In genomic region chr2:155645746-155646145, GRCm38 (mm10) we compare ENCODE assay signal across 29 mouse cellular contexts. TPM values are rescaled to one million over a fixed set of nuclear protein-coding genes. Genes with fewer than 3 reads are reported as not detected.
DNase-seq lines count a peak whose midpoint lies in the region; ATAC-seq and TF ChIP-seq lines count a peak whose summit lies in the region.
"Had no signal": no experiment of that assay in that cellular context is flagged by ENCODE, and none has a peak within 500 bp of the region (broad histone marks: within the 10 kb centered on the region; RNA-seq: fewer than 3 reads in every experiment).

No protein-coding gene starts in this region.

- H3K27ac ChIP-seq in cerebellum, adult 2 months (ENCODE audit: insufficient read depth, low read length): peak overlapping the region; percentile 72
- peak overlapping the region; percentile 14; the same call in 1 of the 2 replicates for H3K27ac ChIP-seq in layer of hippocampus, adult 2 months
- H3K27ac ChIP-seq in midbrain, embryonic 11.5 days (ENCODE audit: low read depth, low read length): no peak overlapping the region
- no peak overlapping the region for H3K27ac ChIP-seq in midbrain, embryonic 10.5 days (replicated peaks)
- H3K27ac ChIP-seq: embryonic facial prominence, embryonic 13.5 days; embryonic facial prominence, embryonic 15.5 days; forebrain, embryonic 10.5 days; forebrain, embryonic 12.5 days had no signal

- no peak overlapping the region for H3K9ac ChIP-seq in midbrain, embryonic 11.5 days (ENCODE audit: low read length)
- H3K9ac ChIP-seq: embryonic facial prominence, embryonic 13.5 days; embryonic facial prominence, embryonic 15.5 days; forebrain, embryonic 12.5 days had no signal

- peaks cover 14% of the 10 kb centered on the region for H3K36me3 ChIP-seq in midbrain, embryonic 11.5 days (ENCODE audit: control insufficient read depth, insufficient read depth, low read length)
- peaks cover 97% of the 10 kb centered on the region for H3K36me3 ChIP-seq in midbrain, embryonic 10.5 days

- no peak for ATAC-seq in midbrain, embryonic 11.5 days (ENCODE audit: low FRiP score)
- ATAC-seq: activated CD4-positive, CD25-positive, alpha-beta regulatory T cell, adult 4 months; CD4-positive, CD25-positive, alpha-beta regulatory T cell, adult 4 months; forebrain, embryonic 14.5 days; forebrain, embryonic 16.5 days; Patski had no signal

- peak; percentile 39 to 64 for DNase-seq in cerebellum, adult 2 months
- DNase-seq in cerebellum, adult 11-12 months: no peak
- peak; percentile 52 for DNase-seq in cerebellum, adult 9-10 months
- no peak for DNase-seq in cerebellum, postnatal 10 days
- no peak for DNase-seq in layer of hippocampus, adult 2 months (ENCODE audit: low spot score in 2 of 2)
- DNase-seq in layer of hippocampus, postnatal 14 days (ENCODE audit: low spot score in 2 of 2): no peak
- peak; percentile 54 for DNase-seq in midbrain, embryonic 11.5 days (ENCODE audit: low spot score, missing footprints)
- no peak for DNase-seq in midbrain, embryonic 10.5 days (ENCODE audit: low spot score)
- DNase-seq: adrenal gland, adult 8-10 months; adrenal gland, postnatal 14 days; adrenal gland, postnatal 36 days; B cell, adult 2 months; cerebellum, adult 11 months; cerebellum, adult 9-11 months; cerebellum, postnatal 36 days; embryo, embryonic 11 days had no signal

- no peak for TF ChIP-seq CTCF in cerebellum, adult 2 months (IDR thresholded peaks at IDR 0.05; ENCODE audit: borderline replicate concordance, insufficient read depth, low read depth, low read length)
- no peak for TF ChIP-seq CTCF in layer of hippocampus, adult 2 months (conservative IDR thresholded peaks at IDR 0.05)

- H3K4me1 ChIP-seq in cerebellum, adult 2 months (ENCODE audit: control insufficient read depth, insufficient read depth, low read length): peaks cover 32% of the 10 kb centered on the region
- no peaks in the 10 kb centered on the region for H3K4me1 ChIP-seq in midbrain, embryonic 11.5 days (ENCODE audit: control insufficient read depth, insufficient read depth, low read length)
- H3K4me1 ChIP-seq in midbrain, embryonic 10.5 days: no peaks in the 10 kb centered on the region
- H3K4me1 ChIP-seq: embryonic facial prominence, embryonic 13.5 days; embryonic facial prominence, embryonic 15.5 days; forebrain, embryonic 10.5 days had no signal

- H3K4me2 ChIP-seq in midbrain, embryonic 11.5 days: no peak overlapping the region
- H3K4me2 ChIP-seq: embryonic facial prominence, embryonic 13.5 days; embryonic facial prominence, embryonic 15.5 days; forebrain, embryonic 12.5 days had no signal

- WGBS in cerebellum, adult 2 months: 10% methylated on average over 7 of the region's 7 CpGs
- WGBS in midbrain, embryonic 11.5 days: 91% methylated on average over 7 of the region's 7 CpGs
- 85% methylated on average over 7 of the region's 7 CpGs for WGBS in midbrain, embryonic 10.5 days

- H3K9me3 ChIP-seq in midbrain, embryonic 11.5 days (ENCODE audit: control insufficient read depth, low read length): no peaks in the 10 kb centered on the region
- H3K9me3 ChIP-seq in midbrain, embryonic 10.5 days (replicated peaks): no peaks in the 10 kb centered on the region
- H3K9me3 ChIP-seq: embryonic facial prominence, embryonic 13.5 days; embryonic facial prominence, embryonic 15.5 days; forebrain, embryonic 10.5 days; forebrain, embryonic 12.5 days; G1E had no signal

- no peak overlapping the region for H3K4me3 ChIP-seq in cerebellum, adult 2 months (replicated peaks; ENCODE audit: insufficient read depth, low read depth, low read length)
- no peak overlapping the region for H3K4me3 ChIP-seq in layer of hippocampus, adult 2 months
- no peak overlapping the region for H3K4me3 ChIP-seq in midbrain, embryonic 11.5 days (ENCODE audit: low read depth, low read length)
- H3K4me3 ChIP-seq in midbrain, embryonic 10.5 days: no peak overlapping the region
- H3K4me3 ChIP-seq: embryonic facial prominence, embryonic 13.5 days; embryonic facial prominence, embryonic 15.5 days; erythroblast, embryonic 14.5 days; forebrain, embryonic 10.5 days; forebrain, embryonic 12.5 days had no signal

- no peak for TF ChIP-seq POLR2A in cerebellum, adult 2 months (IDR thresholded peaks at IDR 0.05; ENCODE audit: borderline replicate concordance, insufficient read depth, low read length)

- no peaks in the 10 kb centered on the region for H3K27me3 ChIP-seq in cerebellum, adult 2 months (ENCODE audit: control insufficient read depth, insufficient read depth, low read length)
- no peaks in the 10 kb centered on the region for H3K27me3 ChIP-seq in midbrain, embryonic 11.5 days (ENCODE audit: control insufficient read depth, insufficient read depth, low read length)
- no peaks in the 10 kb centered on the region for H3K27me3 ChIP-seq in midbrain, embryonic 10.5 days (ENCODE audit: low read depth, poor library complexity, severe bottlenecking)
- H3K27me3 ChIP-seq: CH12.LX; embryonic facial prominence, embryonic 13.5 days; embryonic facial prominence, embryonic 15.5 days; forebrain, embryonic 12.5 days; Patski had no signal

RNA-seq across cellular contexts. Expression of gene Myh7b, which starts 34.7 kb away (rescaled TPM):
- 17.6 and 20.8 TPM in 2 replicates for polyA plus RNA-seq in cerebellum, adult 2 months (2012; rRNA removed)
- total RNA-seq in layer of hippocampus, adult 2 months (2021): 1 to 10 TPM; 5.5 to 5.6 TPM
- total RNA-seq in layer of hippocampus, postnatal 14 days (2021): 1 to 10 TPM; 3.1 to 4.9 TPM
- 0.59 and 0.63 TPM in 2 replicates for polyA plus RNA-seq in midbrain, embryonic 11.5 days (2014; fragmentation: Nextera tagmentation; extraction: Ambion mirVana)
- polyA plus RNA-seq in midbrain, embryonic 10.5 days (2016; fragmentation: Nextera tagmentation; extraction: Ambion mirVana): 0.53 and 0.60 TPM in 2 replicates
- total RNA-seq: common myeloid progenitor, adult 5-6 weeks had no signal
- polyA plus RNA-seq: activated CD4-positive, CD25-positive, alpha-beta regulatory T cell, adult 4 months; CD4-positive, CD25-positive, alpha-beta regulatory T cell, adult 4 months had no signal

RNA-seq across cellular contexts. Expression of gene Trpc4ap, which starts 46.4 kb away (rescaled TPM):
- polyA plus RNA-seq in cerebellum, adult 2 months (2012; rRNA removed): 223 and 236 TPM in 2 replicates
- 100 to 1,000 TPM; 159 to 164 TPM for total RNA-seq in layer of hippocampus, adult 2 months (2021)
- total RNA-seq in layer of hippocampus, postnatal 14 days (2021): 100 to 1,000 TPM; 149 to 156 TPM
- polyA plus RNA-seq in midbrain, embryonic 11.5 days (2014; fragmentation: Nextera tagmentation; extraction: Ambion mirVana): 138 and 144 TPM in 2 replicates
- polyA plus RNA-seq in midbrain, embryonic 10.5 days (2016; fragmentation: Nextera tagmentation; extraction: Ambion mirVana): 123 and 137 TPM in 2 replicates

RNA-seq across cellular contexts. Expression of gene Gss, which starts 53.1 kb away (rescaled TPM):
- polyA plus RNA-seq in cerebellum, adult 2 months (2012; rRNA removed): 25.7 and 26.5 TPM in 2 replicates
- total RNA-seq in layer of hippocampus, adult 2 months (2021): 10 to 100 TPM; 25.6 to 26.2 TPM
- total RNA-seq in layer of hippocampus, postnatal 14 days (2021): 10 to 100 TPM; 14.5 to 16.4 TPM
- 14.7 and 17.5 TPM in 2 replicates for polyA plus RNA-seq in midbrain, embryonic 11.5 days (2014; fragmentation: Nextera tagmentation; extraction: Ambion mirVana)
- polyA plus RNA-seq in midbrain, embryonic 10.5 days (2016; fragmentation: Nextera tagmentation; extraction: Ambion mirVana): 19.6 and 22.1 TPM in 2 replicates

Comparison
In these comparisons a context has a peak if more than half of its experiments do, and no peak if none do; other contexts are left out.
1. DNase-seq: peak in cerebellum, adult 2 months (2 of 2), cerebellum, adult 9-10 months (single experiment) and midbrain, embryonic 11.5 days (single experiment); none in cerebellum, adult 11-12 months (single experiment), cerebellum, postnatal 10 days (0 of 2), layer of hippocampus, adult 2 months (0 of 2), layer of hippocampus, postnatal 14 days (0 of 2) and midbrain, embryonic 10.5 days (single experiment).
2. H3K27ac ChIP-seq: peak in cerebellum, adult 2 months (single experiment) and layer of hippocampus, adult 2 months (single experiment); none in midbrain, embryonic 11.5 days (single experiment) and midbrain, embryonic 10.5 days (single experiment).
3. RNA of gene Myh7b, which starts 34.7 kb away (polyA plus RNA-seq): 17.6 to 20.8 TPM in cerebellum, adult 2 months; 0.59 to 0.63 TPM in midbrain, embryonic 11.5 days and 0.53 to 0.60 TPM in midbrain, embryonic 10.5 days; every median in the first group is over 10 times any median in the second.